Mouse (Mus musculus) hindbrain, embryonic 12.5 days (tissue): ENCODE data around the gene Ccdc120. TPM values are rescaled to one million over a fixed set of nuclear protein-coding genes. Genes with fewer than 3 reads are reported as not detected.
A peak's percentile ranks its signal among the peaks of the same experiment; 100 is the strongest.
"Not testable (repeated sequence)": the region's sequence is repeated elsewhere in the genome, so short reads cannot be mapped to it uniquely, and the experiment has no call there.

ENCODE experiments used
- ATAC-seq: fragments of 200-750 bp; cut with Nextera tagmentation; 2 replicates; pipeline ENCODE4 v1.8.0; 2017; ENCODE audit warnings: moderate TSS enrichment; ENCODE audit not compliant: low FRiP score
- H3K27ac ChIP-seq: fragments of 300-500 bp; sonication (generic); 2 replicates; pipeline ENCODE4 v1.5.1; 2016; ENCODE audit warnings: mild to moderate bottlenecking
- H3K27me3 ChIP-seq: fragments of 300-500 bp; sonication (generic); 2 replicates; pipeline ENCODE4 v1.6.1; 2016; ENCODE audit warnings: mild to moderate bottlenecking
- H3K36me3 ChIP-seq: fragments of 300-500 bp; sonication (generic); 2 replicates; pipeline ENCODE4 v1.6.1; 2016; ENCODE audit warnings: mild to moderate bottlenecking
- H3K4me1 ChIP-seq: fragments of 300-500 bp; sonication (generic); 2 replicates; pipeline ENCODE4 v1.6.1; 2016
- H3K4me2 ChIP-seq: fragments of 300-500 bp; sonication (generic); replicated peaks from 2 replicates; pipeline ENCODE4 v1.6.1; 2016; ENCODE audit warnings: mild to moderate bottlenecking
- H3K4me3 ChIP-seq: fragments of 300-500 bp; sonication (generic); 2 replicates; pipeline ENCODE4 v1.5.1; 2016; ENCODE audit warnings: mild to moderate bottlenecking
- H3K9ac ChIP-seq: fragments of 300-500 bp; sonication (generic); 2 replicates; pipeline ENCODE4 v1.6.1; 2016; ENCODE audit warnings: mild to moderate bottlenecking, moderate library complexity
- H3K9me3 ChIP-seq: fragments of 300-500 bp; sonication (generic); replicated peaks from 2 replicates; pipeline ENCODE4 v1.6.1; 2016; ENCODE audit warnings: mild to moderate bottlenecking
- WGBS: fragments of 180-500 bp; shearing (Covaris S2); methylation state at CpG from one replicate; pipeline ENCODE4 v1.1.7; 2016; 5-methylcytosine and 5-hydroxymethylcytosine counted together
- polyA plus RNA-seq: library from polyadenylated mRNA; unstranded; fragments of >200 nt; fragmentation: Nextera tagmentation; extraction: Ambion mirVana; gene quantifications from 2 replicates; pipeline ENCODE4 v1.2.1, GENCODE M21; 2016

Ccdc120 gene
- polyA plus RNA-seq, 1 experiment from 2014 or later: 37.7 TPM

DNA sequence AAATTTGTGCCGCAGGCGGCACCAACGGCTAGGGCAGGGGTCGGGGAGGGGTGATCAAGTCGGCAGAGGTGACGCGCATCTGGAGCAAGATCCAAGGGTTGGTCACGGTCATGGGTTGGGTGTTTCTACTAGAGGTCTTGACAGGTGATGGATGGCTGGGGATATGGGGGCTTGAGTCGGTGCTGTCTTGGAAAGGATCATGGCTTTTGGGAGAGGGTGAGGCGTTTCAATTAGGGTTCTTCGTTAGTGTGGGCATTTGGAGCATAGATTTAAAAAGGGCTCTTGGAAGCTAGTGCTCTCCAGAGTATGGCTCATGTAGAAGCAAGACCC lies 28.5 kb downstream of the Ccdc120 start:
- WGBS: 25% methylated on average over 11 of the region's 11 CpGs
- no peak for ATAC-seq

DNA sequence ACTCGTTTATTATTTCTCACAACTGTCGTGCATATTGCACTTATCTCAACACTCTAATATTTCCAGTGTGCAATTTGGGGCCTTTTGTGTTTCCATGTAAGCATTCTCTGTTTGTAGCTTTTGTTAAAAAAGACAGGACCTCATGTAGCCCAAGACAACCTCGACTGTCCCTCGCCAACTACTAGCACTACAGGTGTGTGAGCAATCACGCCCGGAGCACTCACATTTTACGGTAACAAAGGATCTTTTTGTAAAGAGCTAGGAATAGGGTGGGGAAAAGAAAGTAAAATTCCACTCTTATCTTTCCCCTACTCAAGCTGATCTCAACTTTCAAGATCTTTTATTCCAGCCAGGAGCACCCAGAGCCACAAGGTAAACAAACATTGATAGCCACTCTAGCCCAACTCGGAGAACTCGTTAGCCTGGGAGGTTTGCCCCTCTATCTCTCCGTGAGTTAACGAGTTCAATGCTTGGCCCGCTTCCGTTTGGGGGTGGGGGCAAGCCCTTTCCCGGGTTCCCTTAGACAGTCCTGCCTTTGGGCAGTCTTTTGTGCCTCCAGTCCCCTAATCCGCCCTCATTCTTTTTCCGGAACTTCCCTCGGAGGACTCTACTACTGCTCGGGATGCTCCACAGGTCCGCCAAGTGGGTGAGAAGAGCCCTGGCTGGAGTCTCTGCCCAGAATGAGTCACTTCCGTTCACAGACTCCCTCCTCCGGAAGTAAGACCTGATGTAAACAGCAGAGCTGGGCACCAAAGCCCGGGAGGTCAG lies 29.0 kb downstream of the Ccdc120 start, which contains the start of gene Gm45208:
Gm45208 (plus strand) TSS at position 732 of the 768 bp plus-strand sequence.
- Histone ChIP-seq H3K27me3 (no peaks in the 10 kb centered on the region), H3K4me2 (peak within 1 kb of the TSS; percentile 62), H3K36me3 (peaks cover 10% of the 10 kb centered on the region; the same call in 1 of the 2 replicates), H3K27ac (peak within 1 kb of the TSS; percentile 85), H3K9ac (peak within 1 kb of the TSS; percentile 51), H3K4me1 (peaks cover 5% of the 10 kb centered on the region), H3K4me3 (peak within 1 kb of the TSS; percentile 56), H3K9me3 (no peaks in the 10 kb centered on the region)
- peak; percentile 91 for ATAC-seq
- 23% methylated on average over 22 of the region's 22 CpGs for WGBS

More for the DNA sequence above, 28.5 kb downstream of the Ccdc120 start:
- Histone ChIP-seq H3K4me1 (peaks cover 5% of the 10 kb centered on the region), H3K4me3 (peak overlapping the region; percentile 56), H3K9me3 (no peaks in the 10 kb centered on the region), H3K4me2 (peak overlapping the region; percentile 62), H3K27me3 (no peaks in the 10 kb centered on the region), H3K27ac (peak overlapping the region; percentile 85), H3K36me3 (peaks cover 14% of the 10 kb centered on the region; the same call in 1 of the 2 replicates), H3K9ac (peak overlapping the region; percentile 51)

DNA sequence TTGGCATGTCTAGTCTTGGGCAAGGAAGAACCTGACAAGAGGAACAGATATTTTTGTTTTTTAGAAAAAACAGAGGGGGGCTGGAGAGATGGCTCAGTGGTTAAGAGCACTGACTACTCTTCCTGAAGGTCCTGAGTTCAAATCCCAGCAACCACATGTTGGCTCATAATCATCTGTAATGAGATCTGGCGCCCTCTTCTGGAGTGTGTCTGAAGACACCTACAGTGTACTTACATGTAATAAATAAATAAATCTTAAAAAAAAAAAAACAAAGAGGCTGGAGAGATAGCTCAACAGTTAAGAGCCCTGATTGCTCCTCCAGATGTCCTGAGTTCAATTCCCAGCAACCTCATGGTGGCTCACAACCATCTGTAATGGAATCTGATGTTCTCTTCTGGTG lies 34.6 kb downstream of the Ccdc120 start:
- not testable (repeated sequence) for H3K4me2 ChIP-seq, H3K4me3 ChIP-seq, H3K36me3 ChIP-seq, H3K27me3 ChIP-seq, H3K9me3 ChIP-seq, H3K27ac ChIP-seq, H3K4me1 ChIP-seq, H3K9ac ChIP-seq, ATAC-seq
- 47% methylated on average over 1 of the region's 1 CpGs for WGBS

DNA sequence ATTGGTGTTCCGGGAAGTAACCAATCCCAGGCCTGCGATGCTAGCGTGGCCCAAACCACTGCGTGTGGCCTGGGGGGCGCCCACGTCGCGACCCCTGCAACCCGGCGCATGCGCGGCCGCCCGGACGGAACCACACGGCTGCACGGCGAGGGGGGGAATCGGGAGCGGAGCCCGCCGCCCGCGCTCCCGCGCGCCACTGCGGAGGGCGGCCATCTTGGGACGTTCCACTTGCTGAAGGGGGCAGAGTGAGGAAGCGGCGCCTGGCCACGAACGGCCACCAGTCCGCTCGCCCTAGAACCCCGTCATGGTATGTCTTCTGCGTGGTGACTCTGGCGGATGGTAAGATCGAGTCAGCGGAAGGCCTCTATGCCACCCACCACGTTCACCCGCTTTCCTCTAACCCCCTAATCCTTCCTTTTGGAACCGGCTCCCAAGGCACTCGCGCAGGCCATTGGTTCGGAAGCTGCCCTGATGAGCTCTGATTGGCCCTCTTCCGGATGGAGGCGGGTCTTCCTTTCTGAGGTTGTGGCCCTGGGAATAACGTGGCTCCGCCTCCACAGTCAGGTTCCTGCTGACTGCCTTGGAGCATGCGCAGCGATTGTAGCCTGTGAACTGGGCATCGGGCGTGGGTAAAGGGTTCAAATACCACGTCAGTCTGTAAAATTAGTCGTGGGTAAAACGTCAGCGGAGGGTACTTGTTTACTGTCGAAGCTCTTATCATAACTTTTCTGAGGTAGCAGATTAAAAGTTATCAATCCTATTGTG lies 36.4 kb downstream of the Ccdc120 start, which contains the start of gene Wdr45:
Wdr45 (plus strand) TSS at position 199 of the 765 bp plus-strand sequence.
- Histone ChIP-seq H3K4me3 (peak within 1 kb of the TSS; percentile 25), H3K9ac (peak within 1 kb of the TSS; percentile 47), H3K4me2 (peak within 1 kb of the TSS; percentile 49)
- H3K36me3 ChIP-seq, H3K27ac ChIP-seq, H3K27me3 ChIP-seq, H3K4me1 ChIP-seq, H3K9me3 ChIP-seq: not testable (repeated sequence)
- peak; percentile 98 for ATAC-seq
- 17% methylated on average over 36 of the region's 60 CpGs for WGBS

DNA sequence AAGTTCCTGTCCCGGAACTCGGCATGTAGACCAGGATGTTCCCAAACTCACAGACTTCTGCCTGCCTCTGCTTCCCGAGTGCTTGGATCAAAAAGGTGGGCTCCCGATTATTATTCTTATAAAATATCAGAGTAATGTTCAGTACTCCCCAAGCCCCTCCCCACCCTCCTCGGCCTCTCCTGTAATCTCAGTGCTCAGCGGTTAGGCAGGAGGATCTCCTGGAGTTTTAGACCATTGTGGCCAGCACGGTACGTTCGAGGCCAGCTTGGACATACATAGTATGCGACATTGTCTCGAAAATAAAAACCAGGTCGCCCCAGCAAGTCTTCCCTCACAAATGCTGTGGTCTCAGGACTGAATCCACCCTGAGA lies 37.0 kb downstream of the Ccdc120 start:
- ATAC-seq: peak; percentile 64
- 38% methylated on average over 6 of the region's 12 CpGs for WGBS
- H3K9me3 ChIP-seq, H3K4me1 ChIP-seq, H3K36me3 ChIP-seq, H3K27ac ChIP-seq, H3K27me3 ChIP-seq: not testable (repeated sequence)
- H3K4me3 ChIP-seq: peak overlapping the region; percentile 25
- peak overlapping the region; percentile 47 for H3K9ac ChIP-seq
- H3K4me2 ChIP-seq: peak overlapping the region; percentile 49

DNA sequence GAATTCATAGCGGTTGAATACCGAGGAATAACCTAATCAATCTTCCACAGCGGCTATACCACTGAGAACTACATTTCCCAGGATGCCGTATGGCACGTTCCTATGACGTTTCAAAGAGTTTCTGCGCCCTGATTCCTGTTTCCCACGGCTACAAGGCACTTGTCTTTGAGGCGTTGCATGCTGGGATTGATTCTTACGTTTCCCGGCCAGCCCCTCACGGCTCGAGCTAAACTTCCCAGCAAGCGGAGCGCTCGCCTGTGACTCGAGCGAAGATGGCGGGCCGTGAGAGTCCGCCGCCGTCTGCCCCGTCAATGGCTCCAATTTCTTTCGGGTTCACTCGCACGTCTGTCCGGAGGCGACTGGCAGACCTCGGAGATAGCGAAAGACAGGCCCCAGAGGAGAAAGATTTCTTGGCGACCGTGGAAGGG lies 53.7 kb downstream of the Ccdc120 start, which contains the start of gene Gpkow:
Gpkow (plus strand) TSS at position 178 of the 428 bp plus-strand sequence.
- no peaks in the 10 kb centered on the region for H3K9me3 ChIP-seq
- H3K4me2 ChIP-seq: peak within 1 kb of the TSS; percentile 56
- WGBS: 12% methylated on average over 33 of the region's 33 CpGs
- H3K4me3 ChIP-seq: peak within 1 kb of the TSS; percentile 50
- ATAC-seq: peak; percentile 96
- no peaks in the 10 kb centered on the region for H3K4me1 ChIP-seq
- H3K36me3 ChIP-seq: peaks cover 5% of the 10 kb centered on the region; the same call in 1 of the 2 replicates
- H3K27me3 ChIP-seq: no peaks in the 10 kb centered on the region
- peak within 1 kb of the TSS; percentile 63 for H3K9ac ChIP-seq
- H3K27ac ChIP-seq: no peak within 1 kb of the TSS

DNA sequence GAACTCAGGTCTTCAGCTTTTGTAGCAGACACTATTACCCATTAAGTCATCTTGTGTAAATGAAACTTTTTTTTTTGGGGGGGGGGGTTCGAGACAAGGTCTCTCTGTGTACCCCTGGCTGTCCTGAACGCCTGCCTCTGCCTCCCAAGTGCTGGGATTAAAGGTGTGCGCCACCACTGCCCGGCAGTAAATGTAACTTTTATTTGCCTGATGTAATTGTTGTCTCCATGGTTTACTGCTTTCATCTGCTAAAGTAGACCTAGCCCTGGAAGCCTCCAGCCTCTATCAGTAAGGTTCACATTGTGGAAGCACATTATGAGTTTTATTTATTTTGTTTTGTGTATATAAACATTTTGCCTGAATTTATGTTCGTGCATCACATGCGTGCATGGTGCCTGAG lies 54.2 kb downstream of the Ccdc120 start:
- H3K27me3 ChIP-seq: no peaks in the 10 kb centered on the region
- peak overlapping the region; percentile 50; the same call in 1 of the 2 replicates for H3K4me3 ChIP-seq
- peaks cover 5% of the 10 kb centered on the region; the same call in 1 of the 2 replicates for H3K36me3 ChIP-seq
- WGBS: 45% methylated on average over 6 of the region's 6 CpGs
- no peak overlapping the region for H3K27ac ChIP-seq
- no peak overlapping the region for H3K9ac ChIP-seq
- peak overlapping the region; percentile 32 for H3K4me2 ChIP-seq
- no peaks in the 10 kb centered on the region for H3K4me1 ChIP-seq
- H3K9me3 ChIP-seq: no peaks in the 10 kb centered on the region
- peak; percentile 61 for ATAC-seq

DNA sequence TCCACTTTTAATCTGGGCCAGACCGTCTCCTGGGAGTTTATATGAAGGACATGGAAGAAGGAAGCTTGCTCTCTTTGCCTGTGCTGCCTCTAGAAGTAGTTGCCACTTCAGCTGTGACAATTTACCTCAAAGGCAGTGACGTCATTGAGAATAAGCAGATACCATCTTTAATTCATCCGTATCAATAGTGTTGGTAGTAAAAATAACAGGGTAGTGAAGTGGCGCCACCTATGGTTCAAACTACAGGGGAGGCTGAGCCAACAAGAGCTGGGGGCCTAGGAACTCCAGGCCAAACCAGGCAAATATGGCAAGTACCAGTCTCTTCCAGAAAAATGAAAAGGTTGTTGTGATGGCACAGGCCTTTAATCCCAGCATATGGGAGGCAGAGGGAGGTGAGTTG lies 57.8 kb downstream of the Ccdc120 start:
- no peaks in the 10 kb centered on the region for H3K4me1 ChIP-seq
- H3K4me2 ChIP-seq: no peak overlapping the region
- H3K4me3 ChIP-seq: no peak overlapping the region
- ATAC-seq: no peak
- no peak overlapping the region for H3K9ac ChIP-seq
- H3K36me3 ChIP-seq: no peaks in the 10 kb centered on the region
- no peaks in the 10 kb centered on the region for H3K9me3 ChIP-seq
- no peaks in the 10 kb centered on the region for H3K27me3 ChIP-seq
- WGBS: 41% methylated on average over 4 of the region's 4 CpGs
- H3K27ac ChIP-seq: no peak overlapping the region

DNA sequence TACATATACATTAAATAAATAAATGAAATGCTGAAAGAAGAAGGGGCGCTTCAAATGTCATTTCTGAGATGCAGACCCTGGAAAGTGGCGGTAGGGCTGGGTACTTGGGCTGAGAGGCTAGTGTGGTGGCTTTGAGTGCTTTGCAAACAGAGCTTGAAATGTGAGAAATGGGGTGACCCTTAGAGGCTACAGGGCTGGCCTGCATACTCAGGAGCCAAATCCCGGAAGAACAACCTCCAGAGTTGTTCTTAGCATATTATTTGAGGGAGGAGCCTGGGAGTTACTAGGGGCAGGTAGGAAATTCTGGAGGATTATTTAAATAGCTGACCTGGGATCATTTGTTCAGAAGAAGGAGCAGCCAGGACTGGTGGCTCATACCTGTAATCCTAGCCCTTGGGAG lies 60.2 kb downstream of the Ccdc120 start:
- no peak overlapping the region for H3K27ac ChIP-seq
- ATAC-seq: no peak
- 65% methylated on average over 3 of the region's 3 CpGs for WGBS

DNA sequence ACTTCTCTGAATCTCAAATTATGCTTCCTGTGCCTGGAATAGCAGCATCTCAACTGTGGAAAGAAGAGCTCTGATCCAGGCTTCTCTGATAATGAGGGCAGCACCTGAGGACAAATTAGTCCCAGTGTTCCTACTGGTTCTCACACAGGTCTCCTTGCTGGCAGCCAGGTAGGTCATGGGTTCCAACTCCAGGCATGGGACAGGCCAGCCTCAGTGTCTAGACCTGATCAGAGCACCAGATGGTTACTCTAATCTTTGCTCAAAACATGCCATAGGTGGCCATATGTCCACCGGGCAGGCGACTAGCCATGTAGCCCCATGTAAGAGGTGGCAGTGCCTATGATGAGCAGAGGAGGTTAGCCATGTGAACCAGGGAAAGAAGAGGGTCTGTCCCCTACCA lies 62.4 kb downstream of the Ccdc120 start:
- no peak overlapping the region for H3K4me2 ChIP-seq
- no peak for ATAC-seq
- no peaks in the 10 kb centered on the region for H3K36me3 ChIP-seq
- H3K27me3 ChIP-seq: no peaks in the 10 kb centered on the region
- WGBS: 97% methylated on average over 2 of the region's 2 CpGs
- no peaks in the 10 kb centered on the region for H3K4me1 ChIP-seq
- no peak overlapping the region for H3K27ac ChIP-seq
- H3K4me3 ChIP-seq: no peak overlapping the region
- H3K9me3 ChIP-seq: no peaks in the 10 kb centered on the region
- no peak overlapping the region for H3K9ac ChIP-seq

More for the DNA sequence above, 60.2 kb downstream of the Ccdc120 start:
- Histone ChIP-seq H3K9me3 (no peaks in the 10 kb centered on the region), H3K27me3 (no peaks in the 10 kb centered on the region), H3K9ac (no peak overlapping the region), H3K4me2 (no peak overlapping the region), H3K36me3 (no peaks in the 10 kb centered on the region), H3K4me3 (no peak overlapping the region), H3K4me1 (no peaks in the 10 kb centered on the region)
